Mouse (Mus musculus): ENCODE results near the gene Bhmt.

DNA sequence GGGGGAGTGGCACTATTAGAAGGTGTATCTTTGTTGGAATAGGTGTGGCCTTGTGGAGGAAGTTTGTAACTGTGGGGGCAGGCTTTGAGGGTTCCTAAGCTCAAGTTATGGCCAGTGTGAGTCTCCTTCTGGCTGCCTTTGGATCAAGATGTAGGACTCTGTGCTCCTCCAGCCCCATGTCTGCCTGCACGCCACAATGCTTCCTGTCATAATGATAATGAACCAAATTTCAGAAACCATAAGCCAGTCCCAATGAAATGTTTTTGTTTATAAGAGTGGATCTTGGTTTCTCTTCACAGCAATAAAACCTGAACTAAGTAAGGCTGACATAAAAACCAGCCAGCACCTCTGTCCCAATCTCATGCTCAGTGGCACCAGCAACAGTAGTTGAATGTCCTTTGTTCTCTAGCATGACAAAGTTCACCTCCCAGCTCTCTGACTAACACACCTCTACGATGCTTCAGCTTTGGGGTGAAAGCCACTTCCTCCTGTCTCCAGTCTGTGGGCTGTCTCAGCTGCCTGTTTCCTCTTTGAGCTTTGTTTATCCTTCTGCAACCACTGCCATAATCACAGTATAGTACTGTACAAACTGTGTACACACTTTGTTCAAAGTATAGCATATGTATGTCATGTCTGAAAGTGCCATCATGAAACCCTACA is 44.6 kb downstream of the Bhmt start:
- no peak for TF ChIP-seq CTCF (IDR thresholded peaks at IDR 0.05; ENCODE audit: control insufficient read depth, insufficient read depth, insufficient replicate concordance, low read depth, low read length)
- no peak for TF ChIP-seq POLR2A (IDR thresholded peaks at IDR 0.05; ENCODE audit: control insufficient read depth, low read depth, low read length)
